Mouse (Mus musculus): Measurements from ENCODE around the gene Col25a1.

GRCm38 (mm10) chr3:130443842-130444627, 312.7 kb downstream of the Col25a1 start:
- TF ChIP-seq CTCF (IDR thresholded peaks at IDR 0.05; ENCODE audit: low read depth) = no peak
- TF ChIP-seq EP300 (IDR thresholded peaks at IDR 0.05; ENCODE audit: low read depth) = no peak

Measured in liver, embryonic 14.5 days (tissue).